Mouse (Mus musculus): ENCODE data around the gene Steap4. TPM values are rescaled to one million over a fixed set of nuclear protein-coding genes. Genes with fewer than 3 reads are reported as not detected.
"Not testable (repeated sequence)": the region's sequence is repeated elsewhere in the genome, so short reads cannot be mapped to it uniquely, and the experiment has no call there.

Gene Steap4
- under 1 TPM; 0.15 to 0.17 TPM for total RNA-seq (2021)
- long read RNA-seq, experiment 1, partial matches to known transcripts, result 0 of 1 reads
- long read RNA-seq, experiment 1, other reads (novel, unspliced or antisense), result 0 of 1 reads
- long read RNA-seq, experiment 2, partial matches to known transcripts, result 0 of 1 reads
- long read RNA-seq, experiment 2, other reads (novel, unspliced or antisense), result 0 of 1 reads

DNA sequence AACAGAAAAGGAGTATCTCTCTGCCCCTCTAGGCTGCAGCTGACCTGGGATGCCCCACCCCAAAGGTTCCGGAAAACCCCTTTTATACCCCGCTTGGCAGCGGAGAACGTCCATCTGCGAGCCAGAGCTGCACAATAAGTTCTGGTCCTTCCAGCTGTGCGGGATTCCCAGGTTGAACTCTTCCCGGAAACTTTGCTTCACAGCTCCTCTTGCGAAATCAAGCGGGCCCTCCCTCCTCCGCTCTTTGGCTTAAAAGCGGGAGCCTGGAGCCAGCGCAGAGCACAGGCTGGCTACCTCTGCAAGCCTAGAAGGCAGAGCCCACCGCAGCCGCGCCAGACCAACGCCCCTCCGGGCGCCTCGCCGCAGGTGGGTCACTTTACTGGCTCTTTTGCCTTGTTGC, at the start of gene Steap4:
Gene Steap4 (plus strand): TSS at position 282 of the 400 bp plus-strand sequence.
- no peak for DNase-seq (ENCODE audit: low spot score in 2 of 2)
- no peak within 1 kb of the TSS for H3K27ac ChIP-seq
- TF ChIP-seq CTCF (conservative IDR thresholded peaks at IDR 0.05), result no peak
- H3K4me3 ChIP-seq, result no peak within 1 kb of the TSS

DNA sequence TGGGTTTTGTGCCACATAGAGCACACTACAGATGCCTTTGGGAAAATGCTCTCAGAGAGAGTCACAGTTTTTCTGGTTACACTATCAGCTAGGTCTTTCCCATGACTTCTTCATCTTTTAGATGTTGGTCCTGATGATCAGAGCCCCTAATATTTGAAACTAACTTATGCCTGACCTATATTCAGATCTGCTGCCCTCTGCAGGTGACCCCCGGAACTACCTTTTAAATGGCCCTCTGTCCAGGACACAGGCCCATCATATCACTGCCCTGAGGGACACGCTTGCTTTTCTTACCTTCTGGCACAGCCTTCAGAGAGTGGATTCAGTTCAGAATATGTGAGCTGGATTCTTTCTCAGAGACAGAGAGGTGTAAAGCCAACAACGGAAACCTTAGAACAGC, 48.3 kb upstream of the Steap4 start:
- TF ChIP-seq CTCF (conservative IDR thresholded peaks at IDR 0.05), result peak; percentile 45
- Histone ChIP-seq H3K27ac (no peak overlapping the region), H3K4me3 (no peak overlapping the region)
- no peak for DNase-seq (ENCODE audit: low spot score in 2 of 2)

DNA sequence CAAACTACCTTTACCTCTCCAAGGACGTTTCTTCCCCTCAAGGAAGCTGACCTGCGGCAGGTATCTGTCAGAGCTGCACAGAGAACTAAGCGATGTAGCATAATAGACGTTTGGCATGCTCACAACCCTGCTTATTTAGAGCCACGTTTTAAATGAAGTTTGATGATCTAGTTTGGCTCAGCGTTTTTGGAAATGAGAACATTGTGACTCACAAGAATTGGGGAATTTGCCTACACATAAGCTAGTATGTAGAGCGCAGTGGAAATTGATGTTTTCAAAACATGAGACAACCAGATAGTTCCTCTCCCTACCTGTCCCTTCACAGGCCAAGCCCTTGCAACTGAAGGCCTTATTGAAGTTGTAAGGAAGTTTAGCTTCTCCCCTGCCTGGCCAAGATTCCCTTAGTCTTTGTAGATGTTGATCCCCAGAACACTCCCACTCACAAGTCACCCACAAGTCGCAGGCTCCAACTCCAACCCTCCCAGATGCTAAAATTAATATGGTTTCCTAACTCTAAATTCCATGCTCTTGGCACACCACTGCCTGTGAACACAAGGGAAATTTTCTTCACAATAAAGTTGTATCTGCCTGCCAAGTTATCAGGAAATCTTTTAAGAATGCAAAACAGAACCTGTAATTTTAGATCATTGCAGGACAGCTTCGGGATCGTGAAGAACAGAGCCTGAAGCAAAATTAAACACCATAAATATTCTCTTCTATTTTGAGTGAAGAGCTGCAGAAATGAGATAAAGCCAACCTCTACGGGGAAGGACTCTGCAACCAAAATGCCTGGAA, 42.6 kb upstream of the Steap4 start:
- Histone ChIP-seq H3K27ac (0 out of 2 replicates have a peak overlapping the region, but pooled peaks have one; percentile 43), H3K4me3 (no peak overlapping the region)
- no peak for TF ChIP-seq CTCF (conservative IDR thresholded peaks at IDR 0.05)
- peak; percentile 20 to 37 for DNase-seq (ENCODE audit: low spot score in 2 of 2)

DNA sequence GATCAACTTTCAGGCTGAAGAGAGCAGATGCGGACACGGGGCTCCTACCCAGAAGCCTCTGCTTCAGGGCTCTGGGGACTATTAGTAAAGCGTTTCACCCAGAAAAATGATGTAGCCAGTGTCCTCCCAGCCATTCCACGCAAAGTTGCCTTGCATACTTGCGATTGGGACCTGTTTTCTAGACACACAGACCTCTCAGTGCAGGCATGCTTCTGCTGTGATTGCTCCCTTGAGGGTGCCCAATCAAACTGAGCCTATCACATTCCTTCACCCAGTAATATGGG, 42.0 kb upstream of the Steap4 start:
- Histone ChIP-seq H3K27ac (no peak overlapping the region), H3K4me3 (no peak overlapping the region)
- TF ChIP-seq CTCF (conservative IDR thresholded peaks at IDR 0.05), result no peak
- no peak for DNase-seq (ENCODE audit: low spot score in 2 of 2)

DNA sequence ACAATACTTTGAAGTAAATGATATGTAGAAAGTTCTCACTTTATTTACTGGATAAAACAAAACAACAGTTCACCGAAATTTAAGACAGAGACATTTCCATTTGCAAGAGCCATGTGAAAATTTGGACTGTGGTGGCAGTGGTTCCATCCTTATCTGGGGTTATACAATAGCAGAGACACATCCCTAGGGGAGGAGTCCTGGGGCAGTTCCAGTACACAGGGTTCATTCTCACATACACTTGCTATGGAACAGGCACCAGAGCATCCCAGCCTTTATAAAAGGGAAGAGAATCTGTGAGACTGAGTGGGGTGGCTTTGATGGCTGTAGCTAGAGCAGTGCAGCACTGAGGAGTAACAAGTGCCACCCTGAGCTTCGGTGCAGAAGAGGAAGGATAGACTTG, 40.6 kb upstream of the Steap4 start:
- no peak for DNase-seq (ENCODE audit: low spot score in 2 of 2)
- Histone ChIP-seq H3K4me3 (no peak overlapping the region), H3K27ac (no peak overlapping the region)
- TF ChIP-seq CTCF (conservative IDR thresholded peaks at IDR 0.05), result no peak

DNA sequence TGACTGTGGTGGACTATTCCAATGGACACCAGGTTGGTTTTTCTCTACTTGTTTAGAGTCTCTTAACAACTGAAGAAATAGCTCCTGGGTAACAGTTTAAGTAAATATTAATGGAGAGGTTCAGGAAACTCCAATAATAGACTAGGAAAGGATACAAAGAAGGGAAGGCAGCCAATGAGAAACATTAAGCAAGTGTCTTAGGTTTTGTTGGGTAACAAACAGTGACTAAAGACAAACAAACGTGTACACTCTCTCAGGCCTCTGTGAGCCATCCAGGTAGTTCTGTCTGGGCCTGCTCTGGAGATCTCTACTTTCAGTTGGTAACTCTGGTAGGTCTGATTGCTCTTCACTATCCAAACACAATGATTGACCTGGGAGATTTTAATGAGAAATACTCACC, 37.5 kb upstream of the Steap4 start:
- TF ChIP-seq CTCF (conservative IDR thresholded peaks at IDR 0.05), result no peak
- no peak overlapping the region for H3K27ac ChIP-seq
- DNase-seq (ENCODE audit: low spot score in 2 of 2), result no peak
- H3K4me3 ChIP-seq, result no peak overlapping the region

DNA sequence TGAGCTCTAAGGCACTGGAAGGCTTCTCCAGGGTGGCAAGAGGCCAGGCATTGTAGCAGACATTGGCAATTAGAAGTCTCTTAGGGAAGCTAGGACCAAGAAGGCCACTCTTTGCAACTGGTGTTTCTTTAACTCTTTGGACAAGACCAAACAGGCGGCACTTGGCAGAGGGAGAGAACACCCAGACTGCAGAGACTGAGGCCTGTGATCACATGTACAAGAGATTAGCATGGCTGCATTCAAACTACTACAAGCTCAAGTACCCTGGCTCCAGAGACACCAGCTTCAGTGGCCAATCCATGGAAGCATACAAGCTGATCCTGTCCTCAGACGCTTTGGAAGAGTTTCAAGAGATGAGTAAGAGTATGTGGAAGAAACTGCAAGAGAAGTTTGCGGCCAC, 36.6 kb upstream of the Steap4 start:
- no peak for TF ChIP-seq CTCF (conservative IDR thresholded peaks at IDR 0.05)
- no peak for DNase-seq (ENCODE audit: low spot score in 2 of 2)
- Histone ChIP-seq H3K4me3 (no peak overlapping the region), H3K27ac (no peak overlapping the region)

DNA sequence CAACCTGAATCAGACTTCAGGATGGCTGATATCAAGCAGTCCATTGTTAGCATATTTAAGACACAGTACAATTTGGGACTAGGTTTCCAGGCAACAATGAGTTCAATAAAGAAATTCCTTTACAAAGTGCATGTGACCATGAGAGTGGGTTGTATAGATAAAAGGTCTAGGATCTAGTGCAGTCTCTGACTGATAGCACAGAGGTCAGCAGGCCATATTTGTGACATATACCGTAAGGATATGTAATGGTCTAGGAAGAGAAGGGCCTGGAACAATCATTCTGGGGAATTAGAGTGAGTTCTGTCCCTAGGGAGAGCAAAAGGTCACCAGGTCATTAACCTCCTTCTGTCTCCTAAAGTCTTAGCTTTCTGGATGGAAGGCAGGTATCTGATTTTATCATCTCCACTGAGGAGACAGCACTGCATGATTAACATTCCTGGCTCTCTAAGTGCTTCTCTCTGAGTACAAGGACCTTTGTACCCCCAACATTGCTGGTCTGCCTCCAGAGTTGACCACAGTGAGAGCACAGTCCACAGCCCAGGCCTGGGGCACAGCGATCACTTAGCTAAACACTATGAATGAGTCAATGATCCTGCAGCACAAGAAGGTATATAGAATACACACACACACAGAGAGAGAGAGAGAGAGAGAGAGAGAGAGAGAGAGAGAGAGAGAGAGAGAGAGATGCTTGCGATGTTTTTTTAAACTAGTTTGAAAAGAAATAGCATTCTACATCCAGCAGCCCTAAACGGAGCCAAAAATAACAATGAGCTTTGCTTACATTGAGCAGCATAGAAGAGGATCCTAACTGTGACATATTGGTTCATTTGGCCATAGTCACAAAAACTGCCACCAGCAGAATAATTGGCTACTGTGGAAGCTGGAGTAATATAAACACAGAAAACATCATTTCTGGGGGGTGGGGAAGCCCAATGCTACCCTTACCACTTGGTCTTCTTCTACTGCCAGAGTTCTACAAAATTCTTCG, 27.7 kb upstream of the Steap4 start:
- no peak for TF ChIP-seq CTCF (conservative IDR thresholded peaks at IDR 0.05)
- H3K27ac ChIP-seq, result no peak overlapping the region
- H3K4me3 ChIP-seq, result no peak overlapping the region
- no peak for DNase-seq (ENCODE audit: low spot score in 2 of 2)

DNA sequence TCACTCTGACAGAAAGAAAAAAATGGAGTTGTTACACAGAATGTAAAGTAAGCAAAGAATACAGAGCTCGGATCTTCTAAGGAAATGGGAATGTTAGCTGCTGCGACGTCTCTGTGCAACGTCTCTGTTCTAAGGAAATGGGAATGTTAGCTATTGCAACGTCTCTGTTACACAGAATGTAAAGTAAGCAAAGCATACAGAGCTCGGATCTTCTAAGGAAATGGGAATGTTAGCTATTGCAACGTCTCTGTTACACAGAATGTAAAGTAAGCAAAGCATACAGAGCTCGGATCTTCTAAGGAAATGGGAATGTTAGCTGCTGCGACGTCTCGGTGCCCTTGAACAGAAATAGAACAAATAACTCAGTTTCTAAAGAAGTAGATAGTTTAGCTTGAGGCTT, 26.8 kb upstream of the Steap4 start:
- not testable (repeated sequence) for H3K27ac ChIP-seq; H3K4me3 ChIP-seq; DNase-seq (ENCODE audit: low spot score in 2 of 2)

DNA sequence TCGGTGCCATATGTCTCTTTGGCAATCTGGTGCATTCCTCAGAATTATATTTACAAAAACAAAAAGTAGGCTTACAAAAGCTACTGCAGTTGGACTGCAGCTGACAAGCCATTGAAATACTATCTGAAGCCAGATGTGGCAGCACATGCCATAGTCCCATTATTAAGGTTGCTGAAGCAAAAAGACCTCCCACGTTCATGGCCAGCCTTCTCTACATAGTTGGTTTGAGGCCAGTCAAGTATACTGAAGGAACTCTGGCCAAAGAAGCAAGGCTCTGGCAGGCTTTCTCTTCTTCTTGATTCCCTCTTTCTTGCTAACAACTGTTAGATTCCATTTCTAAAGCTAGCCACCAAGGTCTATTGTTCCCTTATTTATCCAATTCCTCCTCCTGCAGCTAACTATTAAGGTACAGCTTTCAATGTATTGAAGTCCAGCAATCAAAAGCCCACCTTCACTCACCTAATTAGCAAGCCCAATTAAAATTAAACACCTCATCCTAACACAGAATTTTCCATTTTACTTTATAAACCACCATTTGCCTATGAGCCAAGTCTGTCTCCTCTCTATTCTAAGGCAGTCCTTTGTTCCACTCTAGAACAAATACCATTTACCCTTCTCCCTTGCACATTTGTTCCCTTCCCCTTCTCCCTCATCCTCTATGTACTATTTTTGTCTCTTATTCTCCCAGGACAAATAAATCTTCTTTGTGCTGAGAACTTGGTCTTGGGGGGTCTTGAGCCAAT, 26.2 kb upstream of the Steap4 start:
- no peak for TF ChIP-seq CTCF (conservative IDR thresholded peaks at IDR 0.05)
- DNase-seq (ENCODE audit: low spot score in 2 of 2), result peak in 1 of 2 experiments; percentile 3
- Histone ChIP-seq H3K27ac (no peak overlapping the region), H3K4me3 (no peak overlapping the region)

DNA sequence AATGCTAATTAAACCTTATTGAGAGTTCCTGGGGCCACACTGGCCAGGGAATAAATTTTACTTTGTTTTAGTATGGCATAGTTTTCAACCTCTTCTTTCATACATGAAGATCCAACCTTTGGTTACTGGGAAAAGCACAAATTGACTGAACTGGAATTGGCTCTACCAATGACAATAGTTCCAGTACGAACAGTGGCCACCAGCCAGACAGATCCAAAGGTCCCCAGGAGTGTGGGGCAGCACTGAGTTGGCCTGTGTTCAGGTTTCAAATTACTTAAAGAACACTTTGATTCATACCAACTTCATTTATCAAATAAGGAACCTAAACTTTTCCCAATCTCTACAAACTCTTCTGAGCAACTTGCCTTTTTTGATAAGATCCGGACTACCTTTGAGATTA, 5.4 kb upstream of the Steap4 start:
- Histone ChIP-seq H3K4me3 (no peak overlapping the region), H3K27ac (no peak overlapping the region)
- DNase-seq (ENCODE audit: low spot score in 2 of 2), result no peak
- no peak for TF ChIP-seq CTCF (conservative IDR thresholded peaks at IDR 0.05)

DNA sequence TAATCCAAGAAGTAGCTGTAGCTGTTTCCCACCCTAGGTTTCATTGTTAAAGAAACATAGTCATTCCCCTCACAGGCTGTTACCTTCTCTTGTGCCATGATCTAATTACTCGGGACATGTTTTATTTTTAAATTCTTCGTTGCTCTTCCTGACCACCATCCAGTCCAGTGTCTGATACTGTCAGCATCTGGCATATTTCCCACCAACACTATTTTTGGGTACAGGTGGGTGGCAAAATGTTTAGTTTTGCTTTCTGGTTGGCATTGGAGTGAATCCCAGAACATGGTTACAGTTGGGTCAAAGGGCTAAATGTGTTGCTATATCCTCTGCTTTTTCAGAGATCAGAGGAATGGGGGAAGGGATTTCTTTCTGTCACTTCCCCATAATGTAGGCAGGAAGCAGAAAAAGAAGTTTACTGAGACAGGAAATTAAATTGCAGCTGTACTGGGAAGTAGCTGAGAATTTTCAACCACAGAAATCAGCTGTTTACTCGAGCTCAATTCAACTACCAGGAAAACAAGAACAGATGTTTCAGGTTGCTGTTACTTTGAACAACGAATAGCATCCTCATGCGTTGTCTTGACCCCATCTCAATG, 4.8 kb upstream of the Steap4 start:
- no peak for DNase-seq (ENCODE audit: low spot score in 2 of 2)
- Histone ChIP-seq H3K27ac (no peak overlapping the region), H3K4me3 (no peak overlapping the region)
- no peak for TF ChIP-seq CTCF (conservative IDR thresholded peaks at IDR 0.05)

Data from layer of hippocampus, adult 2 months (tissue).